Mouse (Mus musculus) fat pad, adult 2 months (tissue): ENCODE results near the gene Ccdc136.

ENCODE experiments used
- DNase-seq: peaks from one replicate; pipeline ENCODE4 v3.0.0-alpha.2; 2011; ENCODE audit warnings: low read depth, low spot score; ENCODE audit errors: extremely low read depth

The Ccdc136 gene

GRCm38 (mm10) chr6:29391802-29392201 lies 4.3 kb upstream of the Ccdc136 start:
- no peak for DNase-seq

- DNase-seq, result no peak
Measured at GRCm38 (mm10) chr6:29394286-29394685, 1.8 kb upstream of the Ccdc136 start.

DNA sequence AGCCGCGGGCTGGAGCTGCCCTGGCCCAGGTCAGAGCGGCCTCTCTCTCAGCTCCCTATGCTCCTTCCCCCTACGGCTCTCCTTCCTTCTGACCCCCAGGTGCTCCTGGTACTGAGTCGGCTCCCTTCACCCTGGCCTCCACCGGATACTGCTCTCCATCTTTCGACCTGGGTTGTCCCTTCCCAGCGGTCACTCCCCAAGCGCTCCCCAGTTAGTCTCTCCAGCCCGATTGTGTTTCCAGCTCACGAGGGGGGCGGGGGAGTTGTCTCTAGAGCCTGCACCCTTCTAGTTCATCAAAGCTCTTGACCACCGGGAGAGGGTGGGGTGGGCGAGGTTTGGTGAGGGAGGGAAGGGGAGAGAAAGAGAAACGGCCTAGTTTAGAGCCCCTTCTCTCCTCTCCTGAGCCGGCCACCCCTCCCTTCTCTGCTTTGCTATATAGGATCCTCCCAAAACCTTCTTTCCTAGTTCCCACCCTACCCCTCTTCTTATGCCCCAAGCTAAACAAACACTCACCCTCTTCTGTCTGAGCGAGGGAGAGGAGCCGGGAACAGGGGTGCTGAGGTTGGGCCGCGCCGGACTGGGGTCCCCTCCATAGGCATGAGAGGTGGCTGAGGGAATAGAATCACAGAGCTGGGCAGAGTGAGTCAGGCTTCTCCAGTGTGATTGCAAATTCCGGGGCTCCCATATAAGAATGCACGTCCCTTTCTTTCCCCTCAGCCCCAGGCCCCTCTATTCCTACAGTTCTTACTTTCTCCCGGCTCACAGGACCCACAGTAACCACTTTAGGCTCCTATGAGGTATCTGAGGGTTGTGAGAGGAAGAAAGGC lies 818 bp downstream of the Ccdc136 start:
- DNase-seq, result no peak

- DNase-seq, result no peak
Measured at GRCm38 (mm10) chr6:29397575-29397974, 1.5 kb downstream of the Ccdc136 start.

- DNase-seq, result no peak
Measured at GRCm38 (mm10) chr6:29399851-29400250, 3.7 kb downstream of the Ccdc136 start.

DNA sequence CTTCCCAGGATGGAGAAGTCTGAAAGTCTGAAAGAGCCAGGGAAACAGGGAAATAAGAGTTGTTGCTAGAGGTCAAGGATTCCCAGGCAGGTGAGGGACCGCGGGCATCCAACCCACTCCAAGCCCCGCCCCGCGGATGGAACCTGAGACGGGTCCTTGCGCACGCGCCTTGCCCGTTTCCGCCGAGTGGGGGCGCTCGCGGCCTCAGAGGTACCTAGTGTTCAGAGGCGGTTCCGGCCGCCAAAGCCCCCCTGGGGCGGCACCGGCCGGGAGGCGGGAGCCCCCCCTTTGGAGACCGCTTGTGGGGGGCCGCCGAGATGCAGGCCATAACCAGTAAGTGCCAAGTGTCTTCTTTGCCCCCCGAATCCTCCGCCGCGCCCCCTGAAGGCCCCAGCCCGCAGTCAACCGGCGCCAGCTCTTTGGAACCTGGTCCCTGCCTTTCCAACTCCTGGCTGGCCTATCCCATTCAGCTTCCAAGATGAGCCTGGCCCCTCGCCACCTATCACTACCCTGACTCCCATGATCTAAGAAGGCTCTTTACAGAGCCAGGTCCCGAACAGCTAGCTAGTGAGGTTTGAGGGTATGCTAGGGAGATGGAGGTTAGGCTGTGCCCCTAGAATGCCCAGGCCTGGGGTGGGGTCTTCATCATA lies 6.7 kb downstream of the Ccdc136 start:
- no peak for DNase-seq

GRCm38 (mm10) chr6:29406412-29406811 lies 10.3 kb downstream of the Ccdc136 start:
- DNase-seq, result no peak

DNA sequence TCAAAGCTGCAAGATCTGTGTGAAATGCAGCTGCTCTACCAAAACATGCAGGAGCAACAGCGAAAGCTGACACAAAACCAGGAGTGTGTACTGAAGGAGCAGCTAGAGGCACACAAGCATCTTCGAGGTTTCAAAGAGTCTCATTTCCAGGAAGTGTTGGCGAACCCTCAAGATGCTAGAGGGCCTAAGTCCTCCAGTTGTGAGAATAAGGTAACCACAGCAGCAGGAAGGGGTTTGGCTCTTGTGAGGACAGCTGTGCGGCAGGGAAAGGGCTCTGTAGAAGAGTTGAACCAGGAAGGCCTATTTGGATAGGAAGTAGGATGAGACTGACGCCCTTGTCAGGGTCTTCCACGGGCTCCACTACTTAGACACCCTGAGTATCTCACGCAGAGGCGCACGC lies 19.3 kb downstream of the Ccdc136 start:
- DNase-seq, result no peak

DNA sequence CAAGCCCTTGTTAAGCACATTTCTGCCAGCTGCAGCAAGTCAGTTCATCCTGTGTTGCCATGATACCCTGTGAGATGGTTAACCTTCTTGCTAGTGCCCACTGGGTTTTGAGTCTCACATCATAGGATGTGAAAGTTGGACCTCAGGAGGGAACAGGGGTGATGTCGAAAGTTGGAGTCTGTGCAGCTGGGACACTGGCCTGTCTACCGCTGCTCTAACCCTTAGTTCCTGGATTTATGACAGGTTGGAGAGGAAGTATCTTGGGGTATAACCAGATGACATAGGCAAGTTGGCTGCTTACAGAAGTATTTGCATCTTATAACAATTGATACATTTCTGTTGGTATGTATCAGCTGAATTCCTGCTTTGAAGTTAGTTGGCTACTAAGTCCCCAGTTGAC lies 24.5 kb downstream of the Ccdc136 start:
- DNase-seq, result no peak

GRCm38 (mm10) chr6:29425118-29425517 lies 29.0 kb downstream of the Ccdc136 start:
- no peak for DNase-seq

DNA sequence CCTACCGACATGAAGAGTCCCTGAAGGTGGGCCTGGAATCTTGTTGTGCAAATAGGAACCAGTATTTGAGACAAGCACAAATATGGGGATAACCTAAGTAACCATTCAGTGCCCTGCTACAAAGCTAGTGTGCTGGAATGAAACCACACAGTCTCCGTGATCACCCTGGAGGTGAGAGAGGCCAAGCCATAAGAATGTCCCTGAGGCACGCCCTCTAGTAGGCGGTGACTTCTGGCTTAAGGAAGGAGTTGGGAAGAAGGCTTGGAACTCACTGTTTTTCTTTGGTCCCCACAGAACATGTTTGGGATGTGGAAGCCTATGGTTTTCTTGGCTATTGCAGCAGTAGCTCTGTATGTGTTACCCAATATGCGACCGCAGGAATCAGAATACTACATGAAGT lies 30.2 kb downstream of the Ccdc136 start:
- no peak for DNase-seq

GRCm38 (mm10) chr6:29428171-29428570 lies 32.1 kb downstream of the Ccdc136 start:
- DNase-seq, result no peak

- DNase-seq, result no peak
Measured at GRCm38 (mm10) chr6:29430681-29431420, 34.7 kb downstream of the Ccdc136 start.

DNA sequence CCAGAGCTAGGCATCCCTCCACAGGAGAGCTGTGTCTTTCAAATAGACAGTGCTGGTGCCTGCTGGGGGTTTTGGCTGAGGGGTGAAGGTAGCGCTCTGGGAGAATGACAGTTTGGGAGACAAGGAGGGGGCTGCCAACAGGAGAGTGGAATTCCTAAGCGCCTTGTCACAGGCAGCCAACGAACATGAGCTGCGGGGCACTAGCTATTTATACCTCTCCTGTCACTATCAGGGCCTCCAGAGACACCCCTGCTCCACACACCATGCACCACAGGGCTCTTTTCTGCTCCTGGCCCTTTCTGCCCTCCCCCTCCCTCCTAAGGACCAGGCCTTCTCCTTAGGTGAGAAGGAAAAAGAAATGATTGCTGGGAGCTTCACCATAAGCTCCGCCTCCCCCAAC lies 35.4 kb downstream of the Ccdc136 start:
- no peak for DNase-seq

DNA sequence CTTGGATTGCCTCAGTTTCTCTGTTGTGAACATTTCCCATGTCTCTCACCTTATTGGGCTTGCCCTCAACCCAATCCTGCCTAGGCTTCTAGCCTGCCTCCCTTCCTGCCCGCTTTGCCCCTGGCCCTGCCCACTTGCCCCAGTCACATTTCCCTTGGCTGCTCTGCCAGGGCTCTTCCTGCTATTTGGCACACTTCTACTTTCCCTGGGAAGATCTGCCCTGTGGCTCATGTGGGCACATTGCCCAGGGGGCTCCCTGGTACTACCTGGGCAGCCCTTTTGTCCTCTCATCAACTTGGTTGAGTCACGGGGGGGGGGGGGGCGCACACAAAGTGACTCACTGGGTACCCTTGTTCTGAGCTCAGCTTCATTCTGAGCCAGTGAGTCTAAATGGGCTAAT lies 36.0 kb downstream of the Ccdc136 start:
- DNase-seq, result no peak

- DNase-seq, result no peak
Measured at GRCm38 (mm10) chr6:29432676-29433037, 36.5 kb downstream of the Ccdc136 start.

- no peak for DNase-seq
Measured at GRCm38 (mm10) chr6:29433038-29433803, 37.1 kb downstream of the Ccdc136 start, which contains the start of gene Flnc. Flnc (plus strand) TSS chr6:29433256.

- no peak for DNase-seq
Measured at GRCm38 (mm10) chr6:29433804-29434795, 38.0 kb downstream of the Ccdc136 start.

DNA sequence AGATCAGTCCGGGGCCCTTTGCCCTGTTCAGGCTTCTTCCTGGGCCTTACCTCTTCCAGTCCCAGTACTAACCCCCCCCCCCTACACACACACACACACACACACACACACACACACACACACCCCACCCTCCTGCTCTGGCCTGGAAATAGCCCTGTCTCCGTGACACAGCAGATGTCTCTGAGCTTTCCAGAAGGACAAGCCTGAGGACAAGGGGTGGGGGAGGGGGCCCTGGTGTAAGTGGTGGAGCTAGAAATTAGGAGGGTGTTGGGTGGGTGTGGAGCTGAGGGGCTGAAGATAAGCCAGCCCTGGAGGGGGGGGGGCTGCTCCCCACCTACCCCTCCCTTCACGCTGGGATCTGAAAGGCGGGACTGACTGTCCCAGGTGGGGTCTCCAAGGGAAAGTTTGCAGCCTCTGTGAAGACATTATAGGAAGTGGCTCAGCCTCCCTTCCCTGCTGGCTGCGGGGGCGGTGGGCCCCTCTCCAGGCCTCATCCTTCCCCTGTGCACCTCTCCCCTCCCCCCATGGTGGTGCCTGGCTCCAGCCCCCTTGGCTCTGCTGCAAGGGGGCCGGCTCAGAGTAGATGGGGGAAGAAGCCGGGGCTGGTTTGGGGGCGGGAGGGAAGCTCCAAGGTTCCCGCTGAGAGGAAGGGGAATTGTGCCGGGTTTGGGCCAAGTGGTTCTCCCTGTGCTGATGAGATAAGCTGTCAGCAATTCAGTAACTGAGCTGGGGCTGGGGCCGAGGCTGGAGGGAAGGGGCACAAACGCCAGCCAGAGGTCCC lies 39.0 kb downstream of the Ccdc136 start:
- no peak for DNase-seq
